Mouse (Mus musculus): ENCODE results near the gene Hpd. TPM values are rescaled to one million over a fixed set of nuclear protein-coding genes. Genes with fewer than 3 reads are reported as not detected.

Hpd gene
- polyA plus RNA-seq, 1 experiment from 2014 or later, result not detected

DNA sequence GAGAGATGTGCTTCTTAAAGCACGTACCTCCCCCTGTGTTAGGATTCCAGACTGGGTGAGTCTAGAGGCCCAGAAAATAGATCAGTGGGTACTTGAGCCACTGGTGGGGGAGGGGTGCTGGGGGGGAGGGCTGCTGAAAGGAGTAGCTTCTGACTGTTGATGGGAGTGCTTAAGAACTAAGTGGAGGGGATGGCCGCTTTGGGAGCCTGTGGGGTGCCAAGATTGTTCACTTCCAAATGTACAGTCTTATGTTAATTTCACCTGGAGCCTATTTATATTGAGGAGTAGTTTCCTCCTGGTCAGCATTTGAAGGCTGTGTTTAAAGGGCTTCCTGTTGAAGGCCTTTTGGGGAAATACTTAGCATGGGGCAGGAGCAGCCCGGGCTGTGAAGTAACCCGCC is 24.6 kb downstream of the Hpd start:
- H3K9ac ChIP-seq (ENCODE audit: low read depth, low read length), result no peak overlapping the region
- H3K9me3 ChIP-seq (ENCODE audit: control insufficient read depth, low read length), result no peaks in the 10 kb centered on the region
- no peak for ATAC-seq
- H3K27me3 ChIP-seq (replicated peaks; ENCODE audit: control insufficient read depth, insufficient read depth, low read length), result no peaks in the 10 kb centered on the region
- H3K27ac ChIP-seq (ENCODE audit: low read depth, low read length), result no peak overlapping the region
- no peak overlapping the region for H3K4me3 ChIP-seq (ENCODE audit: low read length)
- 86% methylated on average over 4 of the region's 4 CpGs for WGBS
- peaks cover 52% of the 10 kb centered on the region for H3K36me3 ChIP-seq (ENCODE audit: control insufficient read depth, insufficient read depth, low read length)
- H3K4me2 ChIP-seq (ENCODE audit: low read length), result no peak overlapping the region
- no peaks in the 10 kb centered on the region for H3K4me1 ChIP-seq (ENCODE audit: control insufficient read depth, insufficient read depth, low read depth, low read length)

DNA sequence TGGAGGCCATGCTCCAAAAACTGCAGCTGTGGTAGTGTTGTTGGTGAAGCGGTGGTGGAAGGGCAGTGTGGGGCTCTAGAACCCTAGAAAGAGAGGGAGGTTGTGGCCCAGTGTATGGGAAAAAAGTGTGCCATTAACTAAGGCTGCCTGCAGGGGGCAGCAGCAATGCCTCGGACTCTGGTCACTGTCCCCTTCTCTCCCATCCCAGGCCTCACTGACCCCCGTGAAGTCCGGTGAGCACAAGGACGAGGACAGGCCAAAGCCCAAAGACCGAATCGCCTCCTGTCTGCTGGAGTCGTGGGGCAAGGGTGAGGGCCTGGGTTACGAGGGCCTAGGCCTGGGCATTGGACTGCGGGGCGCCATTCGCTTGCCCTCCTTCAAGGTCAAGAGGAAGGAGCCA is 25.8 kb downstream of the Hpd start:
- 86% methylated on average over 12 of the region's 12 CpGs for WGBS
- no peak overlapping the region for H3K9ac ChIP-seq (ENCODE audit: low read depth, low read length)
- no peak overlapping the region for H3K27ac ChIP-seq (ENCODE audit: low read depth, low read length)
- no peak for ATAC-seq
- H3K36me3 ChIP-seq (ENCODE audit: control insufficient read depth, insufficient read depth, low read length), result peaks cover 62% of the 10 kb centered on the region
- no peak overlapping the region for H3K4me3 ChIP-seq (ENCODE audit: low read length)
- H3K27me3 ChIP-seq (replicated peaks; ENCODE audit: control insufficient read depth, insufficient read depth, low read length), result no peaks in the 10 kb centered on the region
- no peaks in the 10 kb centered on the region for H3K4me1 ChIP-seq (ENCODE audit: control insufficient read depth, insufficient read depth, low read depth, low read length)
- no peaks in the 10 kb centered on the region for H3K9me3 ChIP-seq (ENCODE audit: control insufficient read depth, low read length)
- no peak overlapping the region for H3K4me2 ChIP-seq (ENCODE audit: low read length)

DNA sequence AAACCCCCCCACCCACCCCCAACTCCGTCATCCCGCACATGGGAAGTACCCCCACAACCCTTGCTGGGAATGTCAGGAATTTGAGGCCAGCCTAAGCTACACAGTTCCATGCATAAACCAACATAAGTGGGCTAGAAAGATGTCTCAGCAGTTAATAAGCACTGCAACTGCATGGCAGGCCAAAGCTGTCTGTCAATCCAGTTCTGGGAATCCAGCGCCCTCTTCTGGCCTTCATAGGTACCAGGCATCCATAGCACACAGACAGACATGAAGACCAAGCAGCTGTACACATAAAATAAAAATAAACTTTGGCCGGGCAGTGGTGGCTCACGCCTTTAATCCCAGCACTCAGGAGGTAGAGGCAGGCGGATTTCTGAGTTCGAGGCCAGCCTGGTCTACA is 27.1 kb downstream of the Hpd start:
- H3K4me1 ChIP-seq (ENCODE audit: control insufficient read depth, insufficient read depth, low read depth, low read length), result peaks cover 13% of the 10 kb centered on the region
- no peak overlapping the region for H3K4me3 ChIP-seq (ENCODE audit: low read length)
- H3K4me2 ChIP-seq (ENCODE audit: low read length), result no peak overlapping the region
- WGBS, result 64% methylated on average over 7 of the region's 7 CpGs
- no peak overlapping the region for H3K27ac ChIP-seq (ENCODE audit: low read depth, low read length)
- H3K27me3 ChIP-seq (replicated peaks; ENCODE audit: control insufficient read depth, insufficient read depth, low read length), result no peaks in the 10 kb centered on the region
- H3K36me3 ChIP-seq (ENCODE audit: control insufficient read depth, insufficient read depth, low read length), result peaks cover 52% of the 10 kb centered on the region
- no peaks in the 10 kb centered on the region for H3K9me3 ChIP-seq (ENCODE audit: control insufficient read depth, low read length)
- no peak for ATAC-seq
- no peak overlapping the region for H3K9ac ChIP-seq (ENCODE audit: low read depth, low read length)

DNA sequence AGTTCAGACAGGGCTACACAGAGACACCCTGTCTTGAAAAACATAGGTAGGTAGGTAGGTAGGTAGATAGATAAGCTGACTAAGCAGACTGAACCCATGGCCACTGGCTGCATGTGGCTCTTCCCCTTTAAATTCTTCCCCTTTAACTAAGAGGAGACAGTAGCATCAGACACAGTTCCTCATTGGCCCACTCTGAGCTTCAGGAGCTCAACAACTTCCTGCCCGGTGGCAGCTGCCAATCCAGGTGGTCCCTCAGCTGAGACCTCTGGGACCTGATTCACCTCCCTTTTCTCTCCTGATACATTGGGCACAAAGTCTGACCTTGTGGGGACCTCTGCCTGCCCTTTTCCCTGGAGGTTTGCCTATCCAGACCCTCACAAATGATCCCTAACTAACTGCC is 29.6 kb downstream of the Hpd start:
- Histone ChIP-seq H3K36me3 (ENCODE audit: control insufficient read depth, insufficient read depth, low read length) (peaks cover 43% of the 10 kb centered on the region), H3K27me3 (replicated peaks; ENCODE audit: control insufficient read depth, insufficient read depth, low read length) (no peaks in the 10 kb centered on the region), H3K4me2 (ENCODE audit: low read length) (no peak overlapping the region), H3K4me3 (ENCODE audit: low read length) (no peak overlapping the region), H3K4me1 (ENCODE audit: control insufficient read depth, insufficient read depth, low read depth, low read length) (peaks cover 36% of the 10 kb centered on the region), H3K27ac (ENCODE audit: low read depth, low read length) (no peak overlapping the region), H3K9me3 (ENCODE audit: control insufficient read depth, low read length) (no peaks in the 10 kb centered on the region), H3K9ac (ENCODE audit: low read depth, low read length) (no peak overlapping the region)
- WGBS, result 94% methylated on average over 1 of the region's 1 CpGs
- ATAC-seq, result no peak

DNA sequence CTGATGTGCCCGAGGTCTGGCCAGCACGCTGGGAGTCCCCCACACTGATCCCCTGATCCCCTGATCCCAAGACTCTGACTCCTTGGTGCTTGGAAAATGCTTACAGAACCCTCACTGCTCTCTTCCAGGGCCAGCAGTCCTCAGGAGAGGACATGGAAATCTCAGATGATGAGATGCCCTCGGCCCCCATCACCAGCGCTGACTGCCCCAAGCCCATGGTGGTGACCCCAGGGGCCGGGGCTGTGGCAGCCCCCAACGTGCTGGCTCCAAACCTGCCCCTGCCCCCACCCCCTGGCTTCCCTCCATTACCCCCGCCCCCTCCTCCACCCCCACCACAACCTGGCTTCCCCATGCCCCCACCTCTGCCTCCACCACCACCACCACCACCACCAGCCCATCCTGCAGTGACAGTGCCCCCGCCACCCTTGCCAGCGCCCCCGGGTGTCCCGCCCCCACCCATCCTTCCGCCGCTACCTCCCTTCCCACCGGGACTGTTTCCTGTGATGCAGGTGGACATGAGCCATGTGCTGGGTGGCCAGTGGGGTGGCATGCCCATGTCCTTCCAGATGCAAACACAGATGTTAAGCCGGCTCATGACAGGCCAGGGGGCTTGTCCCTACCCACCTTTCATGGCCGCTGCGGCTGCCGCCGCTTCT is 30.7 kb downstream of the Hpd start:
- H3K9ac ChIP-seq (ENCODE audit: low read depth, low read length), result no peak overlapping the region
- H3K36me3 ChIP-seq (ENCODE audit: control insufficient read depth, insufficient read depth, low read length), result peaks cover 42% of the 10 kb centered on the region
- H3K4me2 ChIP-seq (ENCODE audit: low read length), result no peak overlapping the region
- ATAC-seq, result no peak
- H3K4me1 ChIP-seq (ENCODE audit: control insufficient read depth, insufficient read depth, low read depth, low read length), result peaks cover 36% of the 10 kb centered on the region
- no peak overlapping the region for H3K4me3 ChIP-seq (ENCODE audit: low read length)
- no peaks in the 10 kb centered on the region for H3K9me3 ChIP-seq (ENCODE audit: control insufficient read depth, low read length)
- WGBS, result 93% methylated on average over 17 of the region's 19 CpGs
- no peak overlapping the region for H3K27ac ChIP-seq (ENCODE audit: low read depth, low read length)
- no peaks in the 10 kb centered on the region for H3K27me3 ChIP-seq (replicated peaks; ENCODE audit: control insufficient read depth, insufficient read depth, low read length)

DNA sequence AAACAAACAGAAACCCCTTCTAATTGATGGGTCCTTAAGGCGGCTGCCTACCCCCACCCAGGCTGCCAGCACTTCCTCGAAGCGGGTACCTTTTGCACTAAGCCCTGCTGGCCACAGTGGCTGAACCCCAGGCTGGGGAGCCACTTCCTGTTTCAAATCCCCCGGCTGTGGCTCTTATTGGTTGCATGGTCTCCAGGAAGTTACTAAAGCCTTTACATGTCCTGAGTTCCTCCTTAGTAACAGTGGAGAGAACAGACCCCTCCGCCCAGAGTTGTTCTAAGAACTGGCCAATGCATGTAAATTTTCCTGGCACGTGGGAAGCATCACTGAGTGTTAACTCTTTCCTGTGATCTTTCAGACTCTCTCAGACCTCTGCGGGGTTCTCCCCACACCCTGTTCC is 31.4 kb downstream of the Hpd start:
- Histone ChIP-seq H3K36me3 (ENCODE audit: control insufficient read depth, insufficient read depth, low read length) (peaks cover 44% of the 10 kb centered on the region), H3K4me1 (ENCODE audit: control insufficient read depth, insufficient read depth, low read depth, low read length) (peaks cover 36% of the 10 kb centered on the region), H3K9me3 (ENCODE audit: control insufficient read depth, low read length) (no peaks in the 10 kb centered on the region), H3K9ac (ENCODE audit: low read depth, low read length) (peak overlapping the region; percentile 20), H3K4me2 (ENCODE audit: low read length) (peak overlapping the region; percentile 74), H3K4me3 (ENCODE audit: low read length) (peak overlapping the region; percentile 46), H3K27ac (ENCODE audit: low read depth, low read length) (0 out of 2 replicates have a peak overlapping the region, but pooled peaks have one; percentile 16), H3K27me3 (replicated peaks; ENCODE audit: control insufficient read depth, insufficient read depth, low read length) (no peaks in the 10 kb centered on the region)
- WGBS, result 37% methylated on average over 7 of the region's 7 CpGs
- peak; percentile 31; the same call in 1 of the 2 replicates for ATAC-seq

DNA sequence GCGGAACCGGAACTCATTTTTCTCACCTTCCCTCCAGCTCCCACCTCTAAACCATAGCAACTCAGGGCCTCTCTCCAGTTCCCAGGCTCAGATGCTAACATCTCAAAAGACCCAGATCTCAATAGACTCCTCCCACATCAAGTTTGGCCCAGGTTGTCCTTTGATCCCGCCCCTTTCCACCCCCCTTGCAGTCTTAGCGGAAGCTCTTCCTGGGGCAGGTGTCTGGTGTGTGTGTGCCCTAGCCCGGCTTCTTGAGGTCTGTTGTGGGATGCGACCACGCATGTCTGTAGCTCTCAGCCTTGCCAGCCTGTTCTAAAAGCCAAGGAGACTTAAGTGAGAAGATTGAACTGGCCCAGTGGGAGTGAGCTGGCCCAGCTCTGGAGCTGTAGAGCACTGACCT is 31.9 kb downstream of the Hpd start:
- H3K4me3 ChIP-seq (ENCODE audit: low read length), result peak overlapping the region; percentile 46
- H3K9me3 ChIP-seq (ENCODE audit: control insufficient read depth, low read length), result no peaks in the 10 kb centered on the region
- H3K27ac ChIP-seq (ENCODE audit: low read depth, low read length), result 0 out of 2 replicates have a peak overlapping the region, but pooled peaks have one; percentile 16
- peaks cover 40% of the 10 kb centered on the region for H3K4me1 ChIP-seq (ENCODE audit: control insufficient read depth, insufficient read depth, low read depth, low read length)
- peaks cover 44% of the 10 kb centered on the region for H3K36me3 ChIP-seq (ENCODE audit: control insufficient read depth, insufficient read depth, low read length)
- WGBS, result 43% methylated on average over 7 of the region's 7 CpGs
- no peak for ATAC-seq
- H3K27me3 ChIP-seq (replicated peaks; ENCODE audit: control insufficient read depth, insufficient read depth, low read length), result no peaks in the 10 kb centered on the region
- peak overlapping the region; percentile 20 for H3K9ac ChIP-seq (ENCODE audit: low read depth, low read length)
- H3K4me2 ChIP-seq (ENCODE audit: low read length), result peak overlapping the region; percentile 74

DNA sequence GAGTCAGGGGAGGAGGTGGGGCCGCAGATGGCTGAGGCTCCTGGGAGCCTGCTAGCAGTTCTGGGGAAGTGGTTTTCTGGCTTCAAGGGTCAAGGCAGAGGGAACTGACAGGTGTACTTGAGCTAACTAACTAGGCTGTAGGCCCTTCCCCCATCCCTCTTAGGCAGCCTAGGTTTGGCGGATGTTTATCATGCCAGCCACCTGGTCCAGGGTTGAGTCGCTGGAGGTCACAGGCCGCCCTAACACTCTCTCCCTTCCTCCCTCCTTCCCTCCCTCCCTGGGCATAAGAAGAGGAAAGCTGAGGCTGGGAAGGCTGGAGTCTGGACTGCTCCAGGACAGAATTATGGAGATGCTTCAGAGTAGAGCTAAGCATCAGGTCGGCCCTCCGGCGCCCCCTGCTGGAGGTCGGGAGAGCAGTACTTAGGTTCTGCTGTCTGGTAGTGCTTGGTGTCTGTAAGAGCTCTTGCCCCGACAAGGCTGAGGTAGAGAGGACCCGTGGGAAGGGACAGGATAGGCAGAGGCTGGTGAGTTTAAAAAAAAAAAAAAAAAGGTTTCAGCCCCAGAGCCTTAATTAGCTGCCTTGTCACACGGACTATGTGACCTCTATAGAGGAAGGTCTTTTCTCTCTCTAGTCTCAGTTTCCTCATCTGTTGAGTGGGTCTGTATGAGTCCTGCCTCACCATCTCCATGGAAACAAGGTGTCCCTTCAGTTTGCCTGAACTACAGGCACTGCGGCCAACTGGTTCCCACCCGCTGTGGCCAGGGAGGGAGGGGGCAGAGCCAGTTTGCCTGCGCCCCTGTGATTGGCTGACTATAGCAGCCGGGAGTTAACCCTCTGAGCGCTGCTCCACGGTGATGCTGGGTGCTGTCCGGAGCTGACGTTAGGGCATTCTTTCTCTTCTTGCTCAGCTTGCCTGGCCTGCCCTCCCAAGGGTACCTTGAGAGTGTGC is 32.8 kb downstream of the Hpd start:
- H3K27ac ChIP-seq (ENCODE audit: low read depth, low read length), result no peak overlapping the region

DNA sequence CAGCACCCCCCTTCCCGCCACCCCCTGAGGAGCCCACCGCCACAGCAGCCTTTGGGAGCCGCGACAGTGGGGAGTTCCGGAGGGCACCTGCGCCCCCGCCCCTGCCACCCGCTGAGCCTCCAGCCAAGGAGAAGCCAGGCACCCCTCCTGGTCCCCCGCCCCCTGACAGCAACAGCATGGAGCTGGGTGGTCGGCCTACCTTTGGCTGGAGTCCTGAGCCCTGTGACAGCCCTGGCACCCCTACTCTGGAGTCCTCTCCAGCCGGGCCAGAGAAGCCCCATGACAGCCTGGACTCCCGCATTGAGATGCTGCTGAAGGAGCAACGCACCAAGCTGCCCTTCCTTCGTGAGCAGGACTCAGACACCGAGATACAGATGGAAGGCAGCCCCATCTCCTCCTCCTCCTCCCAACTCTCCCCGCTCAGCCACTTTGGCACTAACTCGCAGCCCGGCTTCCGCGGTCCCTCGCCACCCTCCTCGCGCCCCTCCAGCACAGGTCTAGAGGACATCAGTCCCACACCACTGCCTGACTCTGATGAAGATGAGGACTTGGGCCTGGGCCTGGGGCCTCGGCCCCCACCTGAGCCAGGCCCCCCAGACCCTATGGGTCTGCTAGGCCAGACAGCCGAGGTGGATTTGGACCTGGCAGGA is 34.3 kb downstream of the Hpd start:
- Histone ChIP-seq H3K4me2 (ENCODE audit: low read length) (no peak overlapping the region), H3K4me3 (ENCODE audit: low read length) (no peak overlapping the region), H3K9ac (ENCODE audit: low read depth, low read length) (no peak overlapping the region; the same call in 1 of the 2 replicates), H3K4me1 (ENCODE audit: control insufficient read depth, insufficient read depth, low read depth, low read length) (peaks cover 59% of the 10 kb centered on the region), H3K9me3 (ENCODE audit: control insufficient read depth, low read length) (no peaks in the 10 kb centered on the region), H3K27ac (ENCODE audit: low read depth, low read length) (no peak overlapping the region), H3K36me3 (ENCODE audit: control insufficient read depth, insufficient read depth, low read length) (peaks cover 35% of the 10 kb centered on the region), H3K27me3 (replicated peaks; ENCODE audit: control insufficient read depth, insufficient read depth, low read length) (no peaks in the 10 kb centered on the region)
- ATAC-seq, result no peak
- WGBS, result 75% methylated on average over 25 of the region's 25 CpGs

More for the DNA sequence above, 32.8 kb downstream of the Hpd start:
- peak; percentile 85 for ATAC-seq
- Histone ChIP-seq H3K9ac (ENCODE audit: low read depth, low read length) (peak overlapping the region; percentile 20), H3K4me2 (ENCODE audit: low read length) (peak overlapping the region; percentile 74), H3K36me3 (ENCODE audit: control insufficient read depth, insufficient read depth, low read length) (peaks cover 44% of the 10 kb centered on the region), H3K4me1 (ENCODE audit: control insufficient read depth, insufficient read depth, low read depth, low read length) (peaks cover 49% of the 10 kb centered on the region), H3K9me3 (ENCODE audit: control insufficient read depth, low read length) (no peaks in the 10 kb centered on the region), H3K27me3 (replicated peaks; ENCODE audit: control insufficient read depth, insufficient read depth, low read length) (no peaks in the 10 kb centered on the region), H3K4me3 (ENCODE audit: low read length) (peak overlapping the region; percentile 46)
- whole genome bisulfite sequencing, result 6% methylated on average over 19 of the region's 19 CpGs
